Mouse (Mus musculus): ENCODE measurements around the gene Stk40. TPM values are rescaled to one million over a fixed set of nuclear protein-coding genes. Genes with fewer than 3 reads are reported as not detected.

Stk40 gene
- polyA plus RNA-seq, 1 experiment = 14.0 TPM

- Histone ChIP-seq H3K4me3 (replicated peaks; ENCODE audit: control insufficient read depth, low read depth, low read length) (no peak overlapping the region), H3K4me1 (ENCODE audit: control insufficient read depth, insufficient read depth, low read length) (no peaks in the 10 kb centered on the region), H3K27ac (ENCODE audit: control insufficient read depth, insufficient read depth, low read depth, low read length, poor library complexity) (no peak overlapping the region)
- 79% methylated on average over 5 of the region's 5 CpGs for WGBS
- TF ChIP-seq CTCF (IDR thresholded peaks at IDR 0.05; ENCODE audit: control insufficient read depth, insufficient read depth, low read length) (no peak), POLR2A (IDR thresholded peaks at IDR 0.05; ENCODE audit: borderline replicate concordance, control insufficient read depth, low read depth, low read length) (no peak)
Observed at GRCm38 (mm10) chr4:126141021-126141420, 37.3 kb downstream of the Stk40 start.

- Histone ChIP-seq H3K4me3 (replicated peaks; ENCODE audit: control insufficient read depth, low read depth, low read length) (no peak overlapping the region), H3K4me1 (ENCODE audit: control insufficient read depth, insufficient read depth, low read length) (0 out of 2 replicates have a peak, but pooled peaks cover 2% of the 10 kb centered on the region), H3K27ac (ENCODE audit: control insufficient read depth, insufficient read depth, low read depth, low read length, poor library complexity) (no peak overlapping the region)
- 72% methylated on average over 4 of the region's 4 CpGs for WGBS
- TF ChIP-seq CTCF (IDR thresholded peaks at IDR 0.05; ENCODE audit: control insufficient read depth, insufficient read depth, low read length) (no peak), POLR2A (IDR thresholded peaks at IDR 0.05; ENCODE audit: borderline replicate concordance, control insufficient read depth, low read depth, low read length) (no peak)
Observed at GRCm38 (mm10) chr4:126145396-126145795, 41.6 kb downstream of the Stk40 start.

DNA sequence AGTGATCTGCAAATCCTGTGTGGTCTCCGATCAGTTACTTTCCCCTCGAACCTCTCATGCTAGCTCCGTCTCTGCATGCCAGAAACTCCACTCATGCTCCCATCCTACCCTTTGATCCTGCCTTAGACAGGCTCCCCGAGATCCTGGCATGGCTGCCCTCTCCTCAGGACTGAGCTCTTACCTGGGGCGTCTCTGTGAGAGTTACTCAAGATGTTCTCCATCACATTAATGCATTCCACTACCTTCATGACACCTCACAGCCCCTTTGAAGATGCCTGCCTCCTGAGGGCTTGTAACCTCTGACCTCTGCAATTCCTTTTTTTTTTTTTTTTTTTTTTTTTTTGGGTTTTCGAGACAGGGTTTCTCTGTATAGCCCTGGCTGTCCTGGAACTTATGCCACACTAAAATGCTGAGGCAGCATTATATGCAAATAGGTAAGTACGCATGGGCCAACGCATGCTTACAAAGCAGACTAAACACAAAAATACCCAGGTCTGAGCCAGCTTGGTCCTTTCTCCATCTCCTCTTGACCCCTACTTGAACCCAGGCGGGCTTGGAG, 43.3 kb downstream of the Stk40 start:
- Histone ChIP-seq H3K4me3 (replicated peaks; ENCODE audit: control insufficient read depth, low read depth, low read length) (no peak overlapping the region), H3K27ac (ENCODE audit: control insufficient read depth, insufficient read depth, low read depth, low read length, poor library complexity) (no peak overlapping the region), H3K4me1 (ENCODE audit: control insufficient read depth, insufficient read depth, low read length) (0 out of 2 replicates have a peak, but pooled peaks cover 2% of the 10 kb centered on the region)
- 79% methylated on average over 9 of the region's 9 CpGs for WGBS
- TF ChIP-seq POLR2A (IDR thresholded peaks at IDR 0.05; ENCODE audit: borderline replicate concordance, control insufficient read depth, low read depth, low read length) (no peak), CTCF (IDR thresholded peaks at IDR 0.05; ENCODE audit: control insufficient read depth, insufficient read depth, low read length) (no peak)

GRCm38 (mm10) chr4:126147533-126148160, 43.9 kb downstream of the Stk40 start, which contains the start of gene Eva1b:
Eva1b (plus strand) TSS chr4:126147744.
- TF ChIP-seq POLR2A (IDR thresholded peaks at IDR 0.05; ENCODE audit: borderline replicate concordance, control insufficient read depth, low read depth, low read length) = no peak
- TF ChIP-seq CTCF (IDR thresholded peaks at IDR 0.05; ENCODE audit: control insufficient read depth, insufficient read depth, low read length) = no peak
- H3K4me1 ChIP-seq (ENCODE audit: control insufficient read depth, insufficient read depth, low read length) = 0 out of 2 replicates have a peak, but pooled peaks cover 2% of the 10 kb centered on the region
- 46% methylated on average over 24 of the region's 24 CpGs for WGBS
- H3K4me3 ChIP-seq (replicated peaks; ENCODE audit: control insufficient read depth, low read depth, low read length) = peak within 1 kb of the TSS; percentile 65
- H3K27ac ChIP-seq (ENCODE audit: control insufficient read depth, insufficient read depth, low read depth, low read length, poor library complexity) = peak within 1 kb of the TSS; percentile 20; the same call in 1 of the 2 replicates

GRCm38 (mm10) chr4:126148161-126148961, 44.6 kb downstream of the Stk40 start:
- Histone ChIP-seq H3K27ac (ENCODE audit: control insufficient read depth, insufficient read depth, low read depth, low read length, poor library complexity) (peak overlapping the region; percentile 20; the same call in 1 of the 2 replicates), H3K4me1 (ENCODE audit: control insufficient read depth, insufficient read depth, low read length) (0 out of 2 replicates have a peak, but pooled peaks cover 2% of the 10 kb centered on the region), H3K4me3 (replicated peaks; ENCODE audit: control insufficient read depth, low read depth, low read length) (peak overlapping the region; percentile 65)
- 2% methylated on average over 67 of the region's 67 CpGs for WGBS
- no peak for TF ChIP-seq CTCF (IDR thresholded peaks at IDR 0.05; ENCODE audit: control insufficient read depth, insufficient read depth, low read length)
- TF ChIP-seq POLR2A (IDR thresholded peaks at IDR 0.05; ENCODE audit: borderline replicate concordance, control insufficient read depth, low read depth, low read length) = no peak; the same call in 1 of the 2 replicates

DNA sequence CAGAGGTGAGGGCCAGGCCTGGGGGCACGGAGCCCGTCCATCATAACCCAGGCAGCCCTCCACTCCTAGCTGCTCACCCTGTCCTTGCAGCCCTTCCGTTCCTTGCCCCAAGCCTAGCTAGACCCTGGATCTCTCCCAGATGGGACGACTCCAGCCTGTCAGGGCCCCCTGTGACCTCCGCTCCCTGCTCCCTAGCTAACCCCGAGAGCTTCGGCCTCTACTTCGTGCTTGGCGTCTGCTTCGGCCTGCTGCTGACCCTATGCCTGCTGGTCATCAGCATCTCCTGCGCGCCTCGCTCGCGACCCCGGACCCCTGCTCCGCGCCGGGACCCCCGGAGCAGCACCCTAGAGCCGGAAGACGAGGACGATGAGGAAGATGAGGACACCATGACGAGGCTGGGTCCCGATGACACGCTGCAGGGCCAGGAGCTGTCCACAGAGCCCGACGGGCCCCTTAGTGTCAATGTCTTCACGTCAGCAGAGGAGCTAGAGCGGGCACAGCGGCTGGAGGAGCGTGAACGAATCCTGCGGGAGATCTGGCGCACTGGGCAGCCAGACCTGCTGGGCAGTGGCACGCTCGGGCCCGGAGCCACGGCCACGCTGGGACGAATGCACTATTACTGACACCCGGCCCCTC, 45.4 kb downstream of the Stk40 start:
- no peak overlapping the region for H3K27ac ChIP-seq (ENCODE audit: control insufficient read depth, insufficient read depth, low read depth, low read length, poor library complexity)

DNA sequence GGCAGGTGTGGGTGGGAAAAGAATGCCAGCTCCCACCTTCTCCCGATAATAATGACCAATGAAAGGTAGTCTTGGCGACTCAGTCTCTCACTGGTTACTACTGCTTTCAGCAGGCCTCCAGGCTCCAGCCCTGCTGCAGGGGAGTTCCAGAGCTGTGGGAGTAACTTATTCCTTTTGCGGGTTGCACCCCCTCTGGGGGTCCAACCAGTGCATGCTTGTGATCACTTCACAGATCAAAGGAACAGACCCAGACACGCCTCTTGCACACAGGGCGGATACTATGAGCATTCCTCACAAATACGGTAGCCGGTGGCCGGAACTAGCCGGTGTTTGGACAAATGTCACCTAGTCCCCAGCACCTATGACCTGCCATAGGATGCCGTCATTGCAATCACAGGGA, 46.0 kb downstream of the Stk40 start:
- H3K4me3 ChIP-seq (replicated peaks; ENCODE audit: control insufficient read depth, low read depth, low read length) = no peak overlapping the region
- WGBS = 90% methylated on average over 10 of the region's 10 CpGs

More for the DNA sequence above, 45.4 kb downstream of the Stk40 start:
- no peak for TF ChIP-seq CTCF (IDR thresholded peaks at IDR 0.05; ENCODE audit: control insufficient read depth, insufficient read depth, low read length)
- TF ChIP-seq POLR2A (IDR thresholded peaks at IDR 0.05; ENCODE audit: borderline replicate concordance, control insufficient read depth, low read depth, low read length) = no peak
- Histone ChIP-seq H3K4me3 (replicated peaks; ENCODE audit: control insufficient read depth, low read depth, low read length) (peak overlapping the region; percentile 65), H3K4me1 (ENCODE audit: control insufficient read depth, insufficient read depth, low read length) (0 out of 2 replicates have a peak, but pooled peaks cover 2% of the 10 kb centered on the region)
- WGBS = 71% methylated on average over 42 of the region's 42 CpGs

More for the DNA sequence above, 46.0 kb downstream of the Stk40 start:
- H3K4me1 ChIP-seq (ENCODE audit: control insufficient read depth, insufficient read depth, low read length) = 0 out of 2 replicates have a peak, but pooled peaks cover 2% of the 10 kb centered on the region
- no peak overlapping the region for H3K27ac ChIP-seq (ENCODE audit: control insufficient read depth, insufficient read depth, low read depth, low read length, poor library complexity)
- no peak for TF ChIP-seq CTCF (IDR thresholded peaks at IDR 0.05; ENCODE audit: control insufficient read depth, insufficient read depth, low read length)
- no peak for TF ChIP-seq POLR2A (IDR thresholded peaks at IDR 0.05; ENCODE audit: borderline replicate concordance, control insufficient read depth, low read depth, low read length)
